Mouse (Mus musculus) midbrain, embryonic 10.5 days (tissue): Measurements from ENCODE around the gene Mybpc2. TPM values are rescaled to one million over a fixed set of nuclear protein-coding genes. Genes with fewer than 3 reads are reported as not detected.
A peak's percentile ranks its signal among the peaks of the same experiment; 100 is the strongest.

Experiments
- DNase-seq: peaks from one replicate; pipeline ENCODE4 v3.0.0-alpha.2; 2017; ENCODE audit warnings: low spot score
- H3K27ac ChIP-seq: fragments of 300-500 bp; sonication (generic); replicated peaks from 2 replicates; pipeline ENCODE4 v1.5.1; 2016; ENCODE audit warnings: mild to moderate bottlenecking
- H3K27me3 ChIP-seq: fragments of 300-500 bp; sonication (generic); 2 replicates; pipeline ENCODE4 v1.6.1; 2016; ENCODE audit warnings: low read depth, mild to moderate bottlenecking; ENCODE audit not compliant: poor library complexity, severe bottlenecking
- H3K36me3 ChIP-seq: fragments of 300-500 bp; sonication (generic); 2 replicates; pipeline ENCODE4 v1.6.1; 2016; ENCODE audit warnings: mild to moderate bottlenecking, moderate library complexity
- H3K4me1 ChIP-seq: fragments of 300-500 bp; sonication (generic); 2 replicates; pipeline ENCODE4 v1.6.1; 2016
- H3K4me3 ChIP-seq: fragments of 300-500 bp; sonication (generic); 2 replicates; pipeline ENCODE4 v1.5.1; 2016; ENCODE audit warnings: mild to moderate bottlenecking, moderate library complexity
- H3K9me3 ChIP-seq: fragments of 300-500 bp; sonication (generic); replicated peaks from 2 replicates; pipeline ENCODE4 v1.6.1; 2016; ENCODE audit warnings: mild to moderate bottlenecking
- WGBS: fragments of 180-500 bp; shearing (Covaris S2); methylation state at CpG from one replicate; pipeline ENCODE4 v1.1.7; 2016; 5-methylcytosine and 5-hydroxymethylcytosine counted together
- polyA plus RNA-seq: library from polyadenylated mRNA; unstranded; fragments of >200 nt; fragmentation: Nextera tagmentation; extraction: Ambion mirVana; gene quantifications from 2 replicates; pipeline ENCODE4 v1.2.1, GENCODE M21; 2016

The Mybpc2 gene
- polyA plus RNA-seq, 1 experiment from 2014 or later, result 0.20 TPM

DNA sequence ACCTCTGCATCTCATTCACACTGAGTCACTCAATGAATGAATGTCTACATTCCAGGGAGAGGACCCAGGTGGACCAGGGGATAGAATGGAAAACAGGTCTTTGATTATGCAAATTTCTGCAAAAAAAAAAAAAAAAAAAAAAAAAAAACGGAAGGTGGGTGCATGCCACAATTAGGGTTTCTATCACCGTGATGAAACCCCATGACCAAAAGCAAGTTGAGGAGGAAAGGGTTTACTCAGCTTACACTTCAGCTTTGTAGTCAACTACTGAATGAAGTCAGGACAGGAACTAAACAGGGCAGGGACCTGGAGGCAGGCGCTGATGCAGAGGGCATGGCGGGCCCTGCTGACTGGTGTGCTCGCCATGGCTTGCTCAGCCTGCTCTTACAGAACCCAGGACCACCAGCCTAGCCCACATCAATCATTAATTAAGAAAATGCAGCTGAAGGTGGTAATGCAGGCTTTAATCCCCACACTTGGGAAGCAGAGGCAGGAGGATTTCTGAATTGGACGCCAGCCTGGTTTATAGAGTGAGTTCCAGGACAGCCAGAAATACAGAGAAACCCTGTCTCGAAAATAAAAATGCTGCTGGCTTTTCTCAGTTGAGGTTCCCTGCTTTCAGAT is 38.8 kb downstream of the Mybpc2 start:
- WGBS, result 77% methylated on average over 7 of the region's 7 CpGs

DNA sequence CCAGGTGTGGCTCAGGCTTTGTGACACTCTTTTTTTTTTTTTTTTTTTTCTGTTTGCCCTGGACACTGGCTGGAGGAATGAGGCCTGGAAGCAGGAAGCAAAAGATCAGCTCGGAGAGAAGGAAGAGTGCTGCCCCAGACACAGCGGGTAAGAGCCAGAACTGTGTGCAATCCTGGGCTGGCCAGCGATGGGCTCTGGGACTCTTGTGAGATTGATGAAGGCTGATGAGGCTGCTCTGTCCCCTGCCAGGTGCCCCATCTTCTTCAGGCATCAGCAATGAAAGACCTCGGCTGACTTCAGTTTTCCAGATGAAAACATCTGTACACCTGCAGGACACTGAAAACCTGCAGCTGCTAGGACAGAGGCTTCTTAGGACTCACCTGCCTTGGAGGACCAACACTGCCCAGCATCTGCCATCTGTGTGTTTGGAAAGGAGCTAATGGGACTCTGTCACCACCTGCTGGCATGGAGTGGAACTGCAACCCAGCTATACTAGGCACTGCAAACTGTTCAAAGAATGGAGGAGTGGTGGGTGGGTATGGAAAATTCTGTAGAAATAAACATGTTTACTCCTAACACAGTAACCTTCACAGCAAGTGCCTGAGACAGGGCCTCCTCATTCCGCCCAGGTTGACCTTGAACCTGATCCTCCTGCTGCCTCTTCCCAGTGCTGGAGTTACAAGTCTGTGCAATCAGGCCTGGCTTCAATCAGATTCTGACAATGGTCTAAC is 39.5 kb downstream of the Mybpc2 start:
- Histone ChIP-seq H3K27ac (no peak overlapping the region), H3K36me3 (peaks cover 21% of the 10 kb centered on the region), H3K4me1 (0 out of 2 replicates have a peak, but pooled peaks cover 4% of the 10 kb centered on the region), H3K9me3 (no peaks in the 10 kb centered on the region), H3K27me3 (peaks cover 28% of the 10 kb centered on the region), H3K4me3 (no peak overlapping the region)
- WGBS, result 39% methylated on average over 5 of the region's 5 CpGs
- peak; percentile 84 for DNase-seq

More for the DNA sequence above, 38.8 kb downstream of the Mybpc2 start:
- Histone ChIP-seq H3K36me3 (peaks cover 27% of the 10 kb centered on the region), H3K4me3 (no peak overlapping the region), H3K9me3 (no peaks in the 10 kb centered on the region), H3K27me3 (peaks cover 22% of the 10 kb centered on the region), H3K27ac (no peak overlapping the region), H3K4me1 (0 out of 2 replicates have a peak, but pooled peaks cover 4% of the 10 kb centered on the region)
- DNase-seq, result no peak

DNA sequence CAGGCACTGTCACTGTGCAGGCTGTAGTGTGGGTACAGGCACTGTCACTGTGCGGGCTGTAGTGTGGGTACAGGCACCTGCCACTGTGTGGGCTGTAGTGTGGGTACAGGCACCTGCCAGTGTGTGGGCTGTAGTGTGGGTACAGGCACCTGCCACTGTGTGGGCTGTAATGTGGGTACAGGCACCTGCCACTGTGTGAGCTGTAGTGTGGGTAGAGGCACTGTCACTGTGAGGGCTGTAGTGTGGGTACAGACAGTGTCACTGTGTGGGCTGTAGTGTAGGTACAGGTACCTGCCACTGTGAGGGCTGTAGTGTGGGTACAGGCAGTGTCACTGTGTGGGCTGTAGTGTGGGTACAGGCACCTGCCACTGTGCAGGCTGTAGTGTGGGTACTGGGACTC is 40.3 kb downstream of the Mybpc2 start:
- Histone ChIP-seq H3K27me3 (peaks cover 37% of the 10 kb centered on the region), H3K4me1 (0 out of 2 replicates have a peak, but pooled peaks cover 4% of the 10 kb centered on the region), H3K27ac (no peak overlapping the region), H3K9me3 (no peaks in the 10 kb centered on the region), H3K36me3 (peaks cover 13% of the 10 kb centered on the region), H3K4me3 (no peak overlapping the region)
- WGBS, result 80% methylated on average over 1 of the region's 1 CpGs
- DNase-seq, result no peak

DNA sequence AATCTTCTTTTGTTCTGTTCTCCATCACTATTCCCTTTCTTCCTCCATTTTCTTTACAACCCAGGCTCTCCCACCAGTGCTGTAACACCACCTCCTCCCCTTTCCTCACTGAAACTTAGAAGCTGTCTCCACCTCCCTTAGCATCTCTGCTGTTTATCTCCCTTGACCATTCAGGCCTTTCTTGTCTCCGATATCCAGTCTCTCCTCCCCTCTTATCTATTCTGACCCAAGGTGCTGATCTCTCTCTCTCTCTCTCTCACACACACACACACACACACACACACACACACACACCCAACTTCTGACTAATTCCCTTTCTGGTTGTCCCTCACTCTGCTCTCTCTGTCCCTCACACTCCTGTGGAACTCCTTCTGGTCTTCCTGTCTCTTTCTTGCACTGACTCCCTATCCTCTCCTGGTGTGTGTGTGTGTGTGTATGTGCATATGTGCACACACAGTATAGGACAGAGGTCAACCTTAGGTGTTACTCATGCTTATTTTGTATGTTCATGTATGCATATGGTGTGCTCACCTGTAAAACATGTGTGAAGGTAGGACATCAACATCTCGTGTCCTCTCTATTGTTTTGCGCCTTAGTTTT is 41.5 kb downstream of the Mybpc2 start:
- H3K4me1 ChIP-seq, result 0 out of 2 replicates have a peak, but pooled peaks cover 4% of the 10 kb centered on the region
- 0 out of 2 replicates have a peak overlapping the region, but pooled peaks have one; percentile 14 for H3K27ac ChIP-seq
- no peak for DNase-seq
- no peaks in the 10 kb centered on the region for H3K9me3 ChIP-seq
- H3K27me3 ChIP-seq, result peaks cover 49% of the 10 kb centered on the region
- WGBS, result 73% methylated on average over 3 of the region's 3 CpGs
- H3K4me3 ChIP-seq, result no peak overlapping the region
- H3K36me3 ChIP-seq, result 0 out of 2 replicates have a peak, but pooled peaks cover 2% of the 10 kb centered on the region

DNA sequence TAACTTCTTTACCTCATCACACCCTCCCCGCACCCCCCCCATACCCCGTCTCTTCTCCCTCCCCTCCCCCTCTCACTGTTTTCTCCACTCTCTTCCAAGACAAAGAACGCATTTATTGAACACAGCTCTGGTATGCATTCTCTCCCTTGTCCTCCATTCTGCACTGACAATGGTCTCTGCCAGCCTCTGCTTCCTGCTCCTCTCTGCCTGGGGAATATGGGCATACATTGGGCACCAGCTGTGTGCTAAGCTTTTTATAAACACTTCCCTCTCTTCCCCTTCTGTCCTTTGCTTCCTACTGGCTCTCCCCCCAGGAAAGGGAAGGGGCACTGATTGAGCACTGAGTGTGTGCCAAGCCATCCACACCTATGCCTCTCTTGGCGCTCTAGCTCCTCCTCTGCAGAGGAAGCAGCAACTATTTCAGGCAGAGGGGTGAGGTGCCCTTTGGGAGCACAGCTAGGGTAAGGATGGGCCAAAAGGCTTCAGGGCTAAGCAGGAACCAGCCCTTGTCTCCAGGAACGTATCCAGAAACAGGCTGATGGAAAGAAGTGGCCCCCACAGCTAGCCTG is 49.3 kb downstream of the Mybpc2 start:
- 43% methylated on average over 5 of the region's 5 CpGs for WGBS
- Histone ChIP-seq H3K9me3 (no peaks in the 10 kb centered on the region), H3K27ac (peak overlapping the region; percentile 72; the same call in 1 of the 2 replicates), H3K36me3 (no peaks in the 10 kb centered on the region), H3K4me3 (no peak overlapping the region), H3K4me1 (peaks cover 43% of the 10 kb centered on the region), H3K27me3 (peaks cover 63% of the 10 kb centered on the region)
- no peak for DNase-seq

DNA sequence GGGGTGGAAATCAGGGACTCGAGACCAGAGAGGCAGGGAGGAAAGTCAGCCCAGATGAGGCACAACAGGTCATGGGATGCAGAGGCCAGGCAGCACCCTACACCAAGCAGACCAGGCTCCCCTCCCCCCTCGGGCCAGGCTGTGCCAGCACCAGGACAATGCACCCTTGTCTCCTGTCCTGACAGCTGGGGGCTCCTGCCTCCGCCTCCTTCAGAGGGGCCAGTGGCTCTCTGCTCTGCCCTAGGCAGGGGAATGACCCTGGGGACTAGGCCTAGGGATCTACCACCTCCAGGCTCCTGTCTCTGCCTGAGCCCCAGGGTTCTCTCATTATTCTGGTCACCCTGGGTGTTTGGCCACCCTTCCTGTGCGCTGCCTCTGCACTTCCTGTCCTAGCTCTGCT is 50.0 kb downstream of the Mybpc2 start:
- Histone ChIP-seq H3K4me1 (peaks cover 47% of the 10 kb centered on the region), H3K9me3 (no peaks in the 10 kb centered on the region), H3K27me3 (peaks cover 56% of the 10 kb centered on the region), H3K4me3 (no peak overlapping the region), H3K27ac (peak overlapping the region; percentile 72), H3K36me3 (no peaks in the 10 kb centered on the region)
- WGBS, result 19% methylated on average over 4 of the region's 4 CpGs
- no peak for DNase-seq

DNA sequence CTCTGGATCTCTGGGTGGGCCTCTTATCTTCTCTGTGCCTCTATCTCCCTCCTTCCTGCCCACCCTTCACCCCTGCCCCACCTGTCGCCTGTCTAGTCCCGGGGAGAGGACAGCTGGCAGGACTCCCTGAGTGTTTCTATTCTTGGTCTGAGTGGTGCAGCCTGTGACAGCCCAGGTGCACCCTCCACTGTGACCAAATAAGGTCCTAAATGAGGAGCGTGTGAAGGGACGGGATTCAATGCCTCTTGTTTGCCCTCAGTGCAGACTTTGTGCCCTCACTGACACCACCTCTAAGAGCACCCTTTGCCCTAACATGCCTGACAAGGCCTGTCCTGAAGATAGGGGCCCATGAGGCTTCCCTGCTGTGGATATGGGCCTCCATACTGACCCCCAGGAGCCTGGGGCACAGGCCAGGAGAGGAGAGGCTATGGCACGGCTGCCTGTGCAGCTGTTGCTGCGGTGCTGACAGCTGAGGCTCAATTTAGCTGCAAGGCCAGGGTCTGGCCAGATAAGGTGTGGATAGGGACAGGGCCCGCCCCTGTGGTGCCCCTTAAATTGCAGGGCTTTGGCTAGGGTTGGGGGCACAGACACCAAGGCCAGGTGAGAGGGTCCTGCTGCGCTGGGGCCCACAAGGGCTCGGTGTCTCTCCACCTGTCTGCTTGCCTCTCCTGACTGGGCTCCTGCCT is 51.4 kb downstream of the Mybpc2 start:
- Histone ChIP-seq H3K27me3 (peaks cover 43% of the 10 kb centered on the region), H3K4me1 (peaks cover 60% of the 10 kb centered on the region)
- WGBS, result 71% methylated on average over 9 of the region's 9 CpGs

DNA sequence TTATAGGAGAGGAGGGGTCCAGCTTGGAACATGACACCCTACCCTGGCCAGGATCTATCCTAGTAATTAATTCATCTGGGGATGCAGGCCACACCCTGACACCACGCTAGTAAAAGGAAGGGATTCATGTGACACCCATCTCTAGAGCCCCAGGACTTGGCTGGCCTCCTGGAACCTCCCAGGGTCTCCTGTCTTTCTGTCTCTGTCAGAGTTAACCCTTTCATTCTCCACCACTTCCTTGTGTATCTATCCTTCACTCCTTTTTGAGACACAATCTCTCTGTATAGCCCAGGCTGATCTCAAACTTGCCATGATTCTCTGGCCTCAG is 51.9 kb downstream of the Mybpc2 start:
- Histone ChIP-seq H3K36me3 (no peaks in the 10 kb centered on the region), H3K4me1 (peaks cover 61% of the 10 kb centered on the region), H3K9me3 (no peaks in the 10 kb centered on the region), H3K4me3 (no peak overlapping the region), H3K27me3 (peaks cover 37% of the 10 kb centered on the region), H3K27ac (0 out of 2 replicates have a peak overlapping the region, but pooled peaks have one; percentile 35)
- DNase-seq, result peak; percentile 12
- 32% methylated on average over 1 of the region's 1 CpGs for WGBS

More for the DNA sequence above, 51.4 kb downstream of the Mybpc2 start:
- peak; percentile 12 for DNase-seq
- H3K27ac ChIP-seq, result peak overlapping the region; percentile 53
- no peaks in the 10 kb centered on the region for H3K36me3 ChIP-seq
- H3K4me3 ChIP-seq, result no peak overlapping the region
- no peaks in the 10 kb centered on the region for H3K9me3 ChIP-seq

DNA sequence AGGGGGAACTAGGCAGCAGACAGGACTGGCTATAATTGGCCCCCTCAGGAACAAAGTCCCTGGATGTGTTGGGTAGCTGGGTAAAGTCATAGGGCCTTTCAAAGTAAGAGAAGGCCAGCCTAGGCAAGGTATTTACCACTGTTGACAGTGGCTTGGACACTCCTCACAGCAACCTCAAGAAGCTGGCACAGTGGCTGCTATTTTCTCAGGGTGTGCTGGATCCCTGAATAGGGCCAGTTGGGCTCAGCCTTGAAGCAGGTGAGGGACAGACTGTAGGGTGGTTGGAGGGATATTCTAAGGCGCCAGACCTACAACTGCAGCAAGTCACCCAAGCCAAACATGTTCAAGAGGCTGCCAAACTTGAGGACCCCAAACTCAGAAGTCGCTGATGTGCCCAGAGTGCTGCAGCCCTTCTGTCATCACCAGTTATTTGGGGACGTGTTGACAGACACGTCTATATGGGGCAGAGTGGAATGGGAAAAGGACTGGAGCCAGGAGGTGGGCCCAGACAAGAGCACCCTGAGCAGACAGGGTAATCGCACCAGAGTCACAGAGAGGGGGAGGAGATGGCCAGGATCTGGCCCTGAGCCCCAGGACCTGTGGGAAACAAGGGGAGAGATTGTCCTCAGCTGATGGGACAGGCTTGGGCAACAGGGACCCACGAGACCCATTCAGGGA is 52.4 kb downstream of the Mybpc2 start:
- Histone ChIP-seq H3K4me3 (no peak overlapping the region), H3K36me3 (no peaks in the 10 kb centered on the region), H3K27ac (0 out of 2 replicates have a peak overlapping the region, but pooled peaks have one; percentile 1), H3K9me3 (no peaks in the 10 kb centered on the region), H3K4me1 (peaks cover 67% of the 10 kb centered on the region), H3K27me3 (peaks cover 32% of the 10 kb centered on the region)
- 58% methylated on average over 6 of the region's 6 CpGs for WGBS
- DNase-seq, result no peak

DNA sequence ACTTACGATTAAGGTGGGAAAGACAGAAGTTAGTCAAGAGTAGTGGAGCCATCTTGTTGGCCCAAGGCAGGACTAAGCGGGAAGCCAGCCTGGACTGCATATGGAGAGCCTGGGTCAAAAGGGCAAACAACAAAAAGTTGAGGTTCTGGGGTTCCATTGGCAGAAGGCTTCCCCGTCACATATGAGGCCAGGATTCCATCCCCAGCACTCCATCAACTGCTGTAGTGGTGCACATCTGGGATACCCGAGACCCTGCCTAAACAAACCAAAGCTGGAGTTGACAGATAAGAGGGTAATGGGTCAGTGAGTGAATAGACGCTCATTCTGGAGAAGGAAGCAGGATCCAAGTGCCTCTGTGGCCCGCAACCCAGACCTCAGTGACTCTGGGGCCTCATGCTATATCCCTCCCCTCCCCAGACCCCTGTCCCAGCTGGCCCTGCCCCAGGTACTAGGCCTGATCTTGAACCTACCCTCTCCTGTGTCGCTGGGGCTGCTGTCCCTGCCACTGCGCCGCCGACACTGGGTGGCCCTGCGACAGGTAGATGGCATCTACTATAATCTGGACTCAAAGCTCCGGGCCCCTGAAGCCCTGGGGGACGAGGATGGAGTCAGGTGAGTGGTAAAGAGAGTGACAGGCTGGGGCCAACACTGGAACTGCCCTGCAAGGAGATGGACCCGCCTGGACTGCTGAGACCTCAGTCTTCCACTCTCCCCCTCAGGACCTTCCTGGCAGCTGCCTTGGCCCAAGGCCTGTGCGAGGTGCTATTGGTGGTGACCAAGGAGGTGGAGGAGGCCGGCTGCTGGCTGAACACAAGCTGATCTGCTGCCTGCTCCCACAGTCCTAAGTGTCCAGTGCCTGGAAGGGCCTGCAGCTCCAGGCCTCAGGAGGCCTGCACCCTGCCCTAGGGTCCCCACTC is 53.5 kb downstream of the Mybpc2 start:
- Histone ChIP-seq H3K4me3 (no peak overlapping the region), H3K27ac (0 out of 2 replicates have a peak overlapping the region, but pooled peaks have one; percentile 88), H3K4me1 (peaks cover 77% of the 10 kb centered on the region), H3K36me3 (no peaks in the 10 kb centered on the region), H3K27me3 (peaks cover 22% of the 10 kb centered on the region), H3K9me3 (no peaks in the 10 kb centered on the region)
- WGBS, result 84% methylated on average over 16 of the region's 16 CpGs
- no peak for DNase-seq
